Mouse (Mus musculus): ENCODE data around the gene 1700042G07Rik. TPM values are rescaled to one million over a fixed set of nuclear protein-coding genes. Genes with fewer than 3 reads are reported as not detected.

1700042G07Rik gene
- polyA plus RNA-seq, 1 experiment from 2014 or later = not detected

- Histone ChIP-seq H3K36me3 (ENCODE audit: control insufficient read depth, insufficient read depth, low read length) (no peaks in the 10 kb centered on the region), H3K27ac (ENCODE audit: low read length) (no peak overlapping the region), H3K9me3 (ENCODE audit: control insufficient read depth, low read length) (no peaks in the 10 kb centered on the region), H3K4me3 (ENCODE audit: low read length) (no peak overlapping the region), H3K9ac (ENCODE audit: low read length) (no peak overlapping the region), H3K27me3 (ENCODE audit: control insufficient read depth, insufficient read depth, low read depth, low read length) (no peaks in the 10 kb centered on the region), H3K4me1 (replicated peaks; ENCODE audit: control insufficient read depth, insufficient read depth, low read length) (peaks cover 33% of the 10 kb centered on the region), H3K4me2 (ENCODE audit: low read depth, low read length) (no peak overlapping the region)
- no peak for ATAC-seq (ENCODE audit: low read depth)
- 74% methylated on average over 4 of the region's 4 CpGs for WGBS
These were observed 580 bp downstream of the 1700042G07Rik start for GRCm38 (mm10) chr4:116173752-116174151.

- Histone ChIP-seq H3K27me3 (ENCODE audit: control insufficient read depth, insufficient read depth, low read depth, low read length) (no peaks in the 10 kb centered on the region), H3K4me3 (ENCODE audit: low read length) (no peak overlapping the region), H3K36me3 (ENCODE audit: control insufficient read depth, insufficient read depth, low read length) (no peaks in the 10 kb centered on the region), H3K4me2 (ENCODE audit: low read depth, low read length) (no peak overlapping the region), H3K9ac (ENCODE audit: low read length) (no peak overlapping the region), H3K4me1 (replicated peaks; ENCODE audit: control insufficient read depth, insufficient read depth, low read length) (peaks cover 33% of the 10 kb centered on the region), H3K27ac (ENCODE audit: low read length) (peak overlapping the region; percentile 33; the same call in 1 of the 2 replicates), H3K9me3 (ENCODE audit: control insufficient read depth, low read length) (no peaks in the 10 kb centered on the region)
- ATAC-seq (ENCODE audit: low read depth) = no peak
- 29% methylated on average over 6 of the region's 6 CpGs for WGBS
These were observed 1.4 kb downstream of the 1700042G07Rik start for GRCm38 (mm10) chr4:116174466-116175116.

GRCm38 (mm10) chr4:116175136-116175535 is 2.0 kb downstream of the 1700042G07Rik start:
- Histone ChIP-seq H3K36me3 (ENCODE audit: control insufficient read depth, insufficient read depth, low read length) (no peaks in the 10 kb centered on the region), H3K27me3 (ENCODE audit: control insufficient read depth, insufficient read depth, low read depth, low read length) (no peaks in the 10 kb centered on the region), H3K27ac (ENCODE audit: low read length) (peak overlapping the region; percentile 93), H3K9ac (ENCODE audit: low read length) (no peak overlapping the region), H3K9me3 (ENCODE audit: control insufficient read depth, low read length) (no peaks in the 10 kb centered on the region), H3K4me3 (ENCODE audit: low read length) (no peak overlapping the region), H3K4me2 (ENCODE audit: low read depth, low read length) (no peak overlapping the region), H3K4me1 (replicated peaks; ENCODE audit: control insufficient read depth, insufficient read depth, low read length) (peaks cover 33% of the 10 kb centered on the region)
- no peak for ATAC-seq (ENCODE audit: low read depth)

- Histone ChIP-seq H3K9me3 (ENCODE audit: control insufficient read depth, low read length) (no peaks in the 10 kb centered on the region), H3K4me1 (replicated peaks; ENCODE audit: control insufficient read depth, insufficient read depth, low read length) (peaks cover 33% of the 10 kb centered on the region), H3K4me3 (ENCODE audit: low read length) (peak overlapping the region; percentile 23), H3K27me3 (ENCODE audit: control insufficient read depth, insufficient read depth, low read depth, low read length) (no peaks in the 10 kb centered on the region), H3K27ac (ENCODE audit: low read length) (peak overlapping the region; percentile 93), H3K4me2 (ENCODE audit: low read depth, low read length) (peak overlapping the region; percentile 40), H3K36me3 (ENCODE audit: control insufficient read depth, insufficient read depth, low read length) (no peaks in the 10 kb centered on the region), H3K9ac (ENCODE audit: low read length) (peak overlapping the region; percentile 50)
- ATAC-seq (ENCODE audit: low read depth) = no peak
- 37% methylated on average over 7 of the region's 7 CpGs for WGBS
These were observed 2.8 kb downstream of the 1700042G07Rik start for GRCm38 (mm10) chr4:116175711-116176542.

- Histone ChIP-seq H3K27ac (ENCODE audit: low read length) (peak overlapping the region; percentile 93), H3K9ac (ENCODE audit: low read length) (peak overlapping the region; percentile 50)
These were observed 3.4 kb downstream of the 1700042G07Rik start for GRCm38 (mm10) chr4:116176543-116176988.

GRCm38 (mm10) chr4:116177140-116177539 is 4.0 kb downstream of the 1700042G07Rik start:
- Histone ChIP-seq H3K36me3 (ENCODE audit: control insufficient read depth, insufficient read depth, low read length) (no peaks in the 10 kb centered on the region), H3K4me2 (ENCODE audit: low read depth, low read length) (peak overlapping the region; percentile 40), H3K9me3 (ENCODE audit: control insufficient read depth, low read length) (no peaks in the 10 kb centered on the region), H3K27me3 (ENCODE audit: control insufficient read depth, insufficient read depth, low read depth, low read length) (no peaks in the 10 kb centered on the region), H3K4me3 (ENCODE audit: low read length) (peak overlapping the region; percentile 23; the same call in 1 of the 2 replicates), H3K27ac (ENCODE audit: low read length) (peak overlapping the region; percentile 93), H3K9ac (ENCODE audit: low read length) (peak overlapping the region; percentile 50), H3K4me1 (replicated peaks; ENCODE audit: control insufficient read depth, insufficient read depth, low read length) (peaks cover 33% of the 10 kb centered on the region)
- peak; percentile 79 for ATAC-seq (ENCODE audit: low read depth)
- 23% methylated on average over 5 of the region's 5 CpGs for WGBS

More at GRCm38 (mm10) chr4:116176543-116176988, 3.4 kb downstream of the 1700042G07Rik start:
- ATAC-seq (ENCODE audit: low read depth) = peak; percentile 95
- Histone ChIP-seq H3K9me3 (ENCODE audit: control insufficient read depth, low read length) (no peaks in the 10 kb centered on the region), H3K36me3 (ENCODE audit: control insufficient read depth, insufficient read depth, low read length) (no peaks in the 10 kb centered on the region), H3K27me3 (ENCODE audit: control insufficient read depth, insufficient read depth, low read depth, low read length) (no peaks in the 10 kb centered on the region), H3K4me2 (ENCODE audit: low read depth, low read length) (peak overlapping the region; percentile 40), H3K4me3 (ENCODE audit: low read length) (peak overlapping the region; percentile 23), H3K4me1 (replicated peaks; ENCODE audit: control insufficient read depth, insufficient read depth, low read length) (peaks cover 33% of the 10 kb centered on the region)
- 8% methylated on average over 10 of the region's 10 CpGs for WGBS

GRCm38 (mm10) chr4:116182079-116182478 is 8.9 kb downstream of the 1700042G07Rik start:
- Histone ChIP-seq H3K9me3 (ENCODE audit: control insufficient read depth, low read length) (no peaks in the 10 kb centered on the region), H3K36me3 (ENCODE audit: control insufficient read depth, insufficient read depth, low read length) (no peaks in the 10 kb centered on the region), H3K4me2 (ENCODE audit: low read depth, low read length) (no peak overlapping the region), H3K4me1 (replicated peaks; ENCODE audit: control insufficient read depth, insufficient read depth, low read length) (peaks cover 10% of the 10 kb centered on the region), H3K9ac (ENCODE audit: low read length) (no peak overlapping the region), H3K27me3 (ENCODE audit: control insufficient read depth, insufficient read depth, low read depth, low read length) (no peaks in the 10 kb centered on the region), H3K4me3 (ENCODE audit: low read length) (no peak overlapping the region), H3K27ac (ENCODE audit: low read length) (no peak overlapping the region)
- WGBS = 45% methylated on average over 3 of the region's 3 CpGs
- ATAC-seq (ENCODE audit: low read depth) = no peak

GRCm38 (mm10) chr4:116182745-116183144 is 9.6 kb downstream of the 1700042G07Rik start:
- peaks cover 5% of the 10 kb centered on the region for H3K4me1 ChIP-seq (replicated peaks; ENCODE audit: control insufficient read depth, insufficient read depth, low read length)
- ATAC-seq (ENCODE audit: low read depth) = peak; percentile 60
- H3K36me3 ChIP-seq (ENCODE audit: control insufficient read depth, insufficient read depth, low read length) = no peaks in the 10 kb centered on the region
- H3K4me2 ChIP-seq (ENCODE audit: low read depth, low read length) = peak overlapping the region; percentile 38
- no peaks in the 10 kb centered on the region for H3K9me3 ChIP-seq (ENCODE audit: control insufficient read depth, low read length)
- 0 out of 2 replicates have a peak overlapping the region, but pooled peaks have one; percentile 4 for H3K4me3 ChIP-seq (ENCODE audit: low read length)
- H3K27ac ChIP-seq (ENCODE audit: low read length) = no peak overlapping the region
- WGBS = 5% methylated on average over 12 of the region's 12 CpGs
- H3K27me3 ChIP-seq (ENCODE audit: control insufficient read depth, insufficient read depth, low read depth, low read length) = no peaks in the 10 kb centered on the region
- H3K9ac ChIP-seq (ENCODE audit: low read length) = peak overlapping the region; percentile 25; the same call in 1 of the 2 replicates

GRCm38 (mm10) chr4:116185083-116185482 is 11.9 kb downstream of the 1700042G07Rik start:
- Histone ChIP-seq H3K27me3 (ENCODE audit: control insufficient read depth, insufficient read depth, low read depth, low read length) (no peaks in the 10 kb centered on the region), H3K9ac (ENCODE audit: low read length) (no peak overlapping the region), H3K27ac (ENCODE audit: low read length) (no peak overlapping the region), H3K9me3 (ENCODE audit: control insufficient read depth, low read length) (no peaks in the 10 kb centered on the region), H3K4me2 (ENCODE audit: low read depth, low read length) (no peak overlapping the region), H3K36me3 (ENCODE audit: control insufficient read depth, insufficient read depth, low read length) (no peaks in the 10 kb centered on the region), H3K4me1 (replicated peaks; ENCODE audit: control insufficient read depth, insufficient read depth, low read length) (peaks cover 5% of the 10 kb centered on the region), H3K4me3 (ENCODE audit: low read length) (no peak overlapping the region)
- ATAC-seq (ENCODE audit: low read depth) = no peak
- WGBS = 80% methylated on average over 4 of the region's 4 CpGs
